Mouse (Mus musculus): Measurements from ENCODE around the gene Clmn.

DNA sequence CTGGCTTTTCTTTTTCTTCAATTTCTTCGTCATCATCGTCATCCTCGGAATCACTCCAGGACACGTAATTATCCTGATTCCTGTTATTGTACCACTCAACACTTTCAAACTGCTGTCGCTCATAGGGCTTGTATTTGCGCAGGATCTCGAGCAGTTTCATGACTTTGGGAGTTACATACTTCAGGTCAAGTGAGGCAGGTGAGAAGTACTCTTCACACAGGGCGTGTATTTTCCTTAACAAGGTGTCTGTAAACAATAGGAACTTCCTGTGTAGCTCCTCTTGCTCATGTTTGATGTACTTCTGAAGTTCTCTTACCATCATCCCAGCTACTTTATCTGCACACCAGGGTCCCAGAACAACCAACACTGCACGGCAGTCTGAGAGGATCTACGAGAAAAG is 142.8 kb downstream of the Clmn start:
- TF ChIP-seq CTCF (conservative IDR thresholded peaks at IDR 0.05; ENCODE audit: insufficient read depth, insufficient read length, low read depth, low read length) (no peak), POLR2A (IDR thresholded peaks at IDR 0.05; ENCODE audit: low read depth, low read length) (no peak)

All from kidney, adult 2 months (tissue).